ENCODE assay signal across 27 mouse cellular contexts in genomic region chr7:114283006-114283405, GRCm38 (mm10). TPM values are rescaled to one million over a fixed set of nuclear protein-coding genes. Genes with fewer than 3 reads are reported as not detected.
DNase-seq lines count a peak whose midpoint lies in the region; ATAC-seq and TF ChIP-seq lines count a peak whose summit lies in the region.
"Had no signal": no experiment of that assay in that cellular context is flagged by ENCODE, and none has a peak within 500 bp of the region (broad histone marks: within the 10 kb centered on the region; RNA-seq: fewer than 3 reads in every experiment).

No protein-coding gene starts in this region.

- peaks cover 18% of the 10 kb centered on the region for H3K4me1 ChIP-seq in thymus, adult 2 months (replicated peaks; ENCODE audit: control insufficient read depth, insufficient read depth, low read length)
- peaks cover 0 to 8% of the 10 kb centered on the region in 2 experiments; a peak in 1 of 4 replicates for H3K4me1 ChIP-seq in MEL (ENCODE audit: control insufficient read depth in 1 of 2, insufficient read depth in 2 of 2, low read length in 2 of 2)
- H3K4me1 ChIP-seq in lung, postnatal 0 days (ENCODE audit: insufficient read depth, low read depth, low read length), result no peaks in the 10 kb centered on the region
- H3K4me1 ChIP-seq: forebrain, embryonic 10.5 days; forebrain, embryonic 13.5 days; heart, embryonic 15.5 days; hindbrain, embryonic 10.5 days; hindbrain, embryonic 13.5 days; intestine, embryonic 15.5 days had no signal

- DNase-seq in thymus, adult 2 months, result no peak
- DNase-seq in thymus, postnatal 4 days, result no peak
- peak; percentile 85 for DNase-seq in MEL (ENCODE audit: low read depth, low spot score)
- DNase-seq in ZHBTc4 (ENCODE audit: low read depth, low spot score), result peak; percentile 18
- no peak for DNase-seq in ovary, adult 18-20 months (ENCODE audit: low spot score)
- DNase-seq in lung, postnatal 0 days (ENCODE audit: low spot score), result no peak
- DNase-seq: adrenal gland, adult 2 months; adrenal gland, postnatal 14 days; B cell, adult 2 months; cerebellum, adult 11 months; cerebellum, adult 8-10 months; cerebellum, postnatal 14 days; forebrain, postnatal 0 days; gastrocnemius, adult 2 months; gastrocnemius, postnatal 25 days; heart, postnatal 10 days; heart, postnatal 36 days had no signal

- H3K4me3 ChIP-seq in thymus, adult 2 months (ENCODE audit: control insufficient read depth, insufficient read depth, low read length), result no peak overlapping the region
- H3K4me3 ChIP-seq in MEL (ENCODE audit: control insufficient read depth in 1 of 2, insufficient read depth in 1 of 2, low read depth in 2 of 2, low read length in 2 of 2), result peak overlapping the region; percentile 30 to 77
- no peak overlapping the region for H3K4me3 ChIP-seq in lung, postnatal 0 days (ENCODE audit: low read depth, low read length)
- H3K4me3 ChIP-seq: forebrain, embryonic 10.5 days; forebrain, embryonic 13.5 days; gastrocnemius, adult 2 months; heart, embryonic 12.5 days; heart, embryonic 15.5 days; hindbrain, embryonic 10.5 days; hindbrain, embryonic 13.5 days; intestine, embryonic 15.5 days had no signal

- 86% methylated on average over 9 of the region's 9 CpGs for WGBS in thymus, adult 2 months
- WGBS in lung, postnatal 0 days, result 82% methylated on average over 9 of the region's 9 CpGs

- peak overlapping the region; percentile 46 for H3K9ac ChIP-seq in MEL (ENCODE audit: control insufficient read depth, low read depth, low read length, poor library complexity, severe bottlenecking)
- H3K9ac ChIP-seq in lung, postnatal 0 days (replicated peaks; ENCODE audit: low read depth), result no peak overlapping the region
- H3K9ac ChIP-seq: forebrain, embryonic 13.5 days; forebrain, postnatal 0 days; heart, embryonic 12.5 days; heart, embryonic 15.5 days; hindbrain, embryonic 13.5 days; intestine, embryonic 15.5 days had no signal

- TF ChIP-seq RAD21 in MEL (IDR thresholded peaks at IDR 0.05; ENCODE audit: low read depth, low read length), result no peak

- TF ChIP-seq EP300 in MEL (IDR thresholded peaks at IDR 0.05; ENCODE audit: low read depth in 1 of 2, low read length in 2 of 2), result no peak
- TF ChIP-seq EP300 in lung, postnatal 0 days (IDR thresholded peaks at IDR 0.05), result no peak

- no peaks in the 10 kb centered on the region for H3K27me3 ChIP-seq in thymus, adult 2 months (ENCODE audit: control insufficient read depth, insufficient read depth, low read length)
- no peaks in the 10 kb centered on the region for H3K27me3 ChIP-seq in MEL (ENCODE audit: control insufficient read depth in 1 of 2, insufficient read depth in 2 of 2, low read length in 2 of 2)
- no peaks in the 10 kb centered on the region for H3K27me3 ChIP-seq in lung, postnatal 0 days (replicated peaks; ENCODE audit: insufficient read depth, low read length)
- H3K27me3 ChIP-seq: CH12.LX; forebrain, embryonic 13.5 days; heart, embryonic 12.5 days; heart, embryonic 15.5 days; hindbrain, embryonic 13.5 days; intestine, embryonic 15.5 days had no signal

- H3K79me2 ChIP-seq in MEL (ENCODE audit: control insufficient read depth, insufficient read depth, low read length, poor library complexity), result no peaks in the 10 kb centered on the region

- ATAC-seq in lung, postnatal 0 days, result no peak
- ATAC-seq: forebrain, embryonic 13.5 days; forebrain, postnatal 0 days; hindbrain, embryonic 16.5 days; intestine, embryonic 15.5 days had no signal

- 0 out of 2 replicates have a peak overlapping the region, but pooled peaks have one; percentile 50 for H3K27ac ChIP-seq in thymus, adult 2 months (ENCODE audit: control insufficient read depth, insufficient read depth, low read length)
- peak overlapping the region; percentile 43 for H3K27ac ChIP-seq in MEL (ENCODE audit: control insufficient read depth, low read depth, low read length)
- no peak overlapping the region for H3K27ac ChIP-seq in lung, postnatal 0 days (ENCODE audit: low read length)
- H3K27ac ChIP-seq: forebrain, embryonic 10.5 days; forebrain, embryonic 13.5 days; gastrocnemius, adult 2 months; heart, embryonic 15.5 days; hindbrain, embryonic 10.5 days; hindbrain, embryonic 13.5 days; intestine, embryonic 15.5 days had no signal

- TF ChIP-seq CTCF in thymus, adult 2 months (IDR thresholded peaks at IDR 0.05; ENCODE audit: borderline replicate concordance, control insufficient read depth, extremely low read depth, insufficient read depth, low read length, poor library complexity), result no peak
- no peak for TF ChIP-seq CTCF in MEL (IDR thresholded peaks at IDR 0.05 in 2 of 3, conservative IDR thresholded peaks at IDR 0.05 in 1 of 3; ENCODE audit: control insufficient read depth in 1 of 3, insufficient read depth in 1 of 3, low read depth in 2 of 3, low read length in 3 of 3, poor library complexity in 1 of 3, severe bottlenecking in 1 of 3)
- TF ChIP-seq CTCF in lung, postnatal 0 days (IDR thresholded peaks at IDR 0.05), result no peak

- H3K9me3 ChIP-seq in MEL (replicated peaks; ENCODE audit: insufficient read depth, low read length), result no peaks in the 10 kb centered on the region
- no peaks in the 10 kb centered on the region for H3K9me3 ChIP-seq in lung, postnatal 0 days (ENCODE audit: low read length)
- H3K9me3 ChIP-seq: forebrain, embryonic 10.5 days; forebrain, embryonic 13.5 days; G1E; heart, embryonic 12.5 days; heart, embryonic 15.5 days; hindbrain, embryonic 10.5 days; hindbrain, embryonic 13.5 days; intestine, embryonic 15.5 days had no signal

- H3K36me3 ChIP-seq in thymus, adult 2 months (ENCODE audit: control insufficient read depth, insufficient read depth, low read length), result no peaks in the 10 kb centered on the region
- H3K36me3 ChIP-seq in MEL (ENCODE audit: control insufficient read depth in 1 of 2, insufficient read depth in 2 of 2, low read length in 2 of 2), result peaks cover 0 to 4% of the 10 kb centered on the region in 2 experiments; a peak in 1 of 4 replicates
- no peaks in the 10 kb centered on the region for H3K36me3 ChIP-seq in lung, postnatal 0 days (ENCODE audit: insufficient read depth, low read length)
- H3K36me3 ChIP-seq: forebrain, embryonic 10.5 days; heart, embryonic 12.5 days; heart, embryonic 15.5 days; hindbrain, embryonic 10.5 days; hindbrain, embryonic 13.5 days; intestine, embryonic 15.5 days had no signal

- TF ChIP-seq POLR2A in thymus, adult 2 months (IDR thresholded peaks at IDR 0.05; ENCODE audit: control insufficient read depth, extremely low read depth, insufficient read depth, low read length, poor library complexity), result no peak
- peak in 1 of 2 experiments; percentile 71; a peak in 2 of 4 replicates for TF ChIP-seq POLR2A in MEL (IDR thresholded peaks at IDR 0.05; ENCODE audit: control insufficient read depth in 1 of 2, insufficient read depth in 1 of 2, low read depth in 1 of 2, low read length in 2 of 2, poor library complexity in 1 of 2)

- H3K4me2 ChIP-seq in lung, postnatal 0 days (replicated peaks; ENCODE audit: low read depth, low read length), result no peak overlapping the region
- H3K4me2 ChIP-seq: forebrain, embryonic 13.5 days; heart, embryonic 12.5 days; heart, embryonic 15.5 days; hindbrain, embryonic 13.5 days; intestine, embryonic 15.5 days had no signal

TF ChIP-seq in MEL, 35 proteins besides CTCF, POLR2A, EP300 and RAD21:
- TF ChIP-seq E2F4 (IDR thresholded peaks at IDR 0.05; ENCODE audit: borderline replicate concordance, low read depth, low read length), result no peak
- peak; percentile 61; the same call in 1 of the 2 replicates for TF ChIP-seq HCFC1 (IDR thresholded peaks at IDR 0.05; ENCODE audit: low read depth, low read length)
- TF ChIP-seq ETS1 (IDR thresholded peaks at IDR 0.05; ENCODE audit: low read depth, low read length), result no peak
- TF ChIP-seq POLR2AphosphoS2 (IDR thresholded peaks at IDR 0.05; ENCODE audit: low read length), result peak; percentile 57; the same call in 1 of the 2 replicates
- TF ChIP-seq NELFE (IDR thresholded peaks at IDR 0.05; ENCODE audit: low read depth, low read length), result peak; percentile 58
- TF ChIP-seq ELF1 (IDR thresholded peaks at IDR 0.05; ENCODE audit: low read depth, low read length), result peak; percentile 91

RNA-seq across cellular contexts. Expression of gene Psma1, which starts 7.1 kb away (rescaled TPM):
- polyA plus RNA-seq in thymus, adult 2 months (2012; rRNA removed), result 112 and 133 TPM in 2 replicates
- total RNA-seq in MEL (2012; rRNA removed), result 324 and 400 TPM in 2 replicates
- polyA plus RNA-seq in MEL (2012; ENCODE audit: insufficient read depth in 1 of 2, insufficient read length in 2 of 2, low read depth in 1 of 2, low replicate concordance in 2 of 2, missing spikeins in 1 of 2), result 100 to 1,000 TPM in 1 of 2 experiments, not detected in 1; 282 TPM
- polyA plus RNA-seq in lung, postnatal 0 days (2015; fragmentation: Nextera tagmentation; extraction: Ambion mirVana), result 243 and 245 TPM in 2 replicates

RNA-seq across cellular contexts. Expression of gene Copb1, which starts 28.5 kb away (rescaled TPM):
- 42.1 and 43.5 TPM in 2 replicates for polyA plus RNA-seq in thymus, adult 2 months (2012; rRNA removed)
- total RNA-seq in MEL (2012; rRNA removed), result 50.1 and 56.2 TPM in 2 replicates
- polyA plus RNA-seq in MEL (2012; ENCODE audit: insufficient read depth in 1 of 2, insufficient read length in 2 of 2, low read depth in 1 of 2, low replicate concordance in 2 of 2, missing spikeins in 1 of 2), result 100 to 1,000 TPM in 1 of 2 experiments, 10 to 100 TPM in 1; 61.3 to 405 TPM
- 75.1 and 82.2 TPM in 2 replicates for polyA plus RNA-seq in lung, postnatal 0 days (2015; fragmentation: Nextera tagmentation; extraction: Ambion mirVana)

Comparison
In these comparisons a context has a peak if more than half of its experiments do, and no peak if none do; other contexts are left out.
1. DNase-seq: peak in MEL (single experiment) and ZHBTc4 (single experiment); none in thymus, adult 2 months (single experiment), thymus, postnatal 4 days (single experiment), ovary, adult 18-20 months (single experiment) and lung, postnatal 0 days (single experiment).
2. H3K4me3 ChIP-seq: peak in MEL (2 of 2); none in thymus, adult 2 months (single experiment) and lung, postnatal 0 days (single experiment).